Mouse (Mus musculus): Measurements from ENCODE around the gene Itgav. TPM values are rescaled to one million over a fixed set of nuclear protein-coding genes. Genes with fewer than 3 reads are reported as not detected.

The Itgav gene
- polyA plus RNA-seq, 1 experiment from 2014 or later: 66.8 TPM

DNA sequence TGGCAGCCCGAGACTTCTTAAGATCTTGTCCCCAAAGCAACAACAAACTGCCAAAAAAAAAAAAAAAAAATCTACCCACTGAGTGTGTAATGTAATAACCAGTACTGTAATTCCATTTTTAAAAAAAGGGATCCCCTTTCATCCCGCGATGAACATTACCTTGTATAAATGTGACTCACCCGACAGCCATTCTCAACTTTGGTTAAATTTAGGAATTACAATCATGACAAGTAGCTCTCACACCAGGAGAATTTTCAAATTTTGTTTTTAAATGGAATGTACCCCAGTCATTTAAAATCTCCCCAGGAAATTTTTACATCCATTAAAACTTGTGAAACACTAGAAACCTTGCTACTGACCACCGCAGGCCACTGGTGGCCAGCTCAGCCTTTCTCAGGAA is 10.3 kb upstream of the Itgav start:
- ATAC-seq (ENCODE audit: insufficient read depth): no peak

DNA sequence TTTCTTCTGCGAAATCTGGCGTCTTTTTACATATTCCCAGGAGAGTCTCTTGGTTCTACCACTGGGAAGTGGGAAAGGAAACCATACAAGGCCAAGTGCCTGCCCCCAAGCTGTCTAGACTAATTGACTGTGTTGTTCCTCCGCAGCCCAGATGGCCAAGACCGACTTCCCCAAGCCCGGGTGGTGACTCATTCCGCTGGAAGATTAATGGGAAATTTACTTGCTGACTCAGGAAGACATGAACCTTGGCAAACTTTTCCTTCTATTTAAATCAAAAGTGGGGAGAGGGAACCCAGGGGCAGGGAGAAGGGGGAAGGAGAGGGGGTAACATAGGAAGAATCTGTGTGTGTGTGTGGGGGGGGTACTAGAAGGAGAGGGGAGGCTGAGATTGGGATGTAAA is 9.4 kb upstream of the Itgav start:
- DNase-seq (peak; percentile 92), ATAC-seq (ENCODE audit: insufficient read depth) (peak; percentile 95)
- Histone ChIP-seq H3K36me3 (ENCODE audit: insufficient read depth) (no peaks in the 10 kb centered on the region), H3K9me3 (ENCODE audit: low read depth, low read length) (no peaks in the 10 kb centered on the region), H3K4me2 (0 out of 2 replicates have a peak overlapping the region, but pooled peaks have one; percentile 23), H3K27me3 (ENCODE audit: insufficient read depth, low read length) (no peaks in the 10 kb centered on the region), H3K9ac (no peak overlapping the region), H3K4me1 (ENCODE audit: insufficient read depth) (peaks cover 8% of the 10 kb centered on the region; the same call in 1 of the 2 replicates), H3K27ac (ENCODE audit: low read depth) (peak overlapping the region; percentile 43), H3K4me3 (ENCODE audit: low read depth, low read length) (no peak overlapping the region)
- WGBS: 19% methylated on average over 6 of the region's 6 CpGs
- TF ChIP-seq CTCF (IDR thresholded peaks at IDR 0.05; ENCODE audit: low read depth): no peak

More for the DNA sequence above, 10.3 kb upstream of the Itgav start:
- no peak for TF ChIP-seq CTCF (IDR thresholded peaks at IDR 0.05; ENCODE audit: low read depth)
- no peak overlapping the region for H3K4me3 ChIP-seq (ENCODE audit: low read depth, low read length)
- no peak for DNase-seq
- H3K9me3 ChIP-seq (ENCODE audit: low read depth, low read length): no peaks in the 10 kb centered on the region
- H3K4me2 ChIP-seq: no peak overlapping the region
- 83% methylated on average over 5 of the region's 5 CpGs for WGBS
- H3K9ac ChIP-seq: no peak overlapping the region
- peaks cover 8% of the 10 kb centered on the region; the same call in 1 of the 2 replicates for H3K4me1 ChIP-seq (ENCODE audit: insufficient read depth)
- H3K27ac ChIP-seq (ENCODE audit: low read depth): no peak overlapping the region; the same call in 1 of the 2 replicates
- H3K27me3 ChIP-seq (ENCODE audit: insufficient read depth, low read length): no peaks in the 10 kb centered on the region
- H3K36me3 ChIP-seq (ENCODE audit: insufficient read depth): no peaks in the 10 kb centered on the region

DNA sequence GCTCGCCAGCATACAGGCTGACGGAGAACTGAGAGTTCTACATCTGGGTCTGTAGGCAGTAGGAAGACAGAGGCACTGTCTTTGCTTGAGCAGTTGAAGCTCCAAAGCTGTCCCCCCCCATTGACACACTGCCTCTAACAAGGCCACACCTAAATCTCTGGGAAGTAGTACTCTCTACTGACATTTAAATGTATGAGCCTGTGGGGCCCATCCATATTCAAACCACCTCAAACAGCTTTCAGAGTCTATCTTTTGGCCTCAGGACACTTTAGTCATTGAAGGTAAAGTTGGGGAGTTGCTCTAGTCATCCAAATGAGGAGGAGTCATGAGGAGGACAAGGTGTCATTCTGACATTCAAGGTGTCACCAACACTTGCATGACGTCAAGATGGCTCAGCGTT is 5.9 kb upstream of the Itgav start:
- no peak for TF ChIP-seq CTCF (IDR thresholded peaks at IDR 0.05; ENCODE audit: low read depth)
- H3K4me2 ChIP-seq: no peak overlapping the region
- no peak overlapping the region for H3K9ac ChIP-seq
- no peak overlapping the region for H3K27ac ChIP-seq (ENCODE audit: low read depth)
- H3K36me3 ChIP-seq (ENCODE audit: insufficient read depth): no peaks in the 10 kb centered on the region
- H3K4me1 ChIP-seq (ENCODE audit: insufficient read depth): peaks cover 9% of the 10 kb centered on the region; the same call in 1 of the 2 replicates
- ATAC-seq (ENCODE audit: insufficient read depth) (no peak), DNase-seq (no peak)
- no peaks in the 10 kb centered on the region for H3K9me3 ChIP-seq (ENCODE audit: low read depth, low read length)
- no peak overlapping the region for H3K4me3 ChIP-seq (ENCODE audit: low read depth, low read length)
- no peaks in the 10 kb centered on the region for H3K27me3 ChIP-seq (ENCODE audit: insufficient read depth, low read length)
- 84% methylated on average over 4 of the region's 4 CpGs for WGBS

DNA sequence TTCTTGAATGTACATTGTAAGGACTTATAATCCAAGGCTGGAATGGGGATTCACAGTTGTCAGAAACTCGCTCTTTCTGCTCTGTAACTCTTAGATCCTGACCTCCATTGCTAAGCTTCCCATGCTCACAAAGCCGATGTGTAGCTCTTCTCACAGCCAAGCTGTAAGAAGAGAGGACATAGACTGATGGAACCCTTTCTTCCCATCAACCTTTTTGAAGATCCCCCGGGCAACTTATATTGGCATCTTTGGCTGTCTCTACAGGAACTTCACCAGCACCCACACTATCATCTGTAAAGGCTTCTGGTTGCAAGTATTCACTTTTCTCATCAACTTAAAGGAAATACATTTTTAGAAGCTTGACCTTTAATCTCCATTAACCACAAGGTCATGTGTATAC is 2.6 kb upstream of the Itgav start:
- no peak for ATAC-seq (ENCODE audit: insufficient read depth)
- no peaks in the 10 kb centered on the region for H3K9me3 ChIP-seq (ENCODE audit: low read depth, low read length)
- 93% methylated on average over 3 of the region's 3 CpGs for WGBS

DNA sequence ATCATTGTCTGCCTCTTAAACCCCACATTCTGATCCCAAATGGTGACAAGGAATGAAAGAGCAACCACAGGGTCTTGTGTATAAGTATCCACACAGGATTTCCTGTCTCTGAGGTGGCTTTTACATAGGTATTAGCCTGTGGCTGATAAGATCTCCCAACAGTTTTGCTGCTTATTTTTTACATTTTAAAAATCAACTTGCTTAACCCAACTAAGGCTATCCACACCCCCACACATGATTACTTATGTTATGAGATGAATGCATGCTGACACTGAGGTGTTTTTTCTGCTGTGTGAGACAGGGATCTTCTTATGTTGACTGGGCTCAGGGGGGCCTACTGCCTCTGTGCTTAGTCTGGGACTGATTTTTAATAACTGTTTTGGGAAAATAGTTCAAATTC is 1.3 kb upstream of the Itgav start:
- Histone ChIP-seq H3K9me3 (ENCODE audit: low read depth, low read length) (no peaks in the 10 kb centered on the region), H3K36me3 (ENCODE audit: insufficient read depth) (no peaks in the 10 kb centered on the region), H3K27ac (ENCODE audit: low read depth) (peak overlapping the region; percentile 98; the same call in 1 of the 2 replicates), H3K9ac (no peak overlapping the region; the same call in 1 of the 2 replicates), H3K4me1 (ENCODE audit: insufficient read depth) (peaks cover 11% of the 10 kb centered on the region; the same call in 1 of the 2 replicates), H3K27me3 (ENCODE audit: insufficient read depth, low read length) (no peaks in the 10 kb centered on the region), H3K4me2 (peak overlapping the region; percentile 74), H3K4me3 (ENCODE audit: low read depth, low read length) (no peak overlapping the region)
- ATAC-seq (ENCODE audit: insufficient read depth) (no peak), DNase-seq (no peak)
- no peak for TF ChIP-seq CTCF (IDR thresholded peaks at IDR 0.05; ENCODE audit: low read depth)

More for the DNA sequence above, 2.6 kb upstream of the Itgav start:
- DNase-seq: no peak
- no peak overlapping the region for H3K4me2 ChIP-seq
- H3K27ac ChIP-seq (ENCODE audit: low read depth): no peak overlapping the region
- no peak for TF ChIP-seq CTCF (IDR thresholded peaks at IDR 0.05; ENCODE audit: low read depth)
- H3K9ac ChIP-seq: no peak overlapping the region
- peaks cover 11% of the 10 kb centered on the region; the same call in 1 of the 2 replicates for H3K4me1 ChIP-seq (ENCODE audit: insufficient read depth)
- H3K36me3 ChIP-seq (ENCODE audit: insufficient read depth): no peaks in the 10 kb centered on the region
- H3K4me3 ChIP-seq (ENCODE audit: low read depth, low read length): no peak overlapping the region
- H3K27me3 ChIP-seq (ENCODE audit: insufficient read depth, low read length): no peaks in the 10 kb centered on the region

DNA sequence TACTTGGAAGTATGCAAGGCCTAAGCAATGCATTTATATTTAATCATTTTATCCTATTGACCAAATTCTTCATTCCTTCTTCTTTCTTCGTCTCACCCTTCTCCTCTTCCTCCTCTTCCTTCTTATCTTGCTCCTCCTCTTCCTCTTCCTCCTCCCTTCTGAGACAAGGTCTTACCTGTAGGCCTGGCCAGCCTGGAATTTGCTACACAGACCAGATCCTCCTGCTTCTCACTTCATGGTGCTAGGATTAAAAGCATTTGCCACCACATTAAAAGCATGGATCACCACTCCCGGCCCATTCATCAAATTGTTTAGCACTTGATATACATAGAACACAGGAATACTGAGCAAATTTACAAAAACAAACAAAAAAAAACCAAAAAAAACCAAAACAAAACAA is 851 bp upstream of the Itgav start:
- H3K4me1 ChIP-seq (ENCODE audit: insufficient read depth): peaks cover 11% of the 10 kb centered on the region; the same call in 1 of the 2 replicates
- peak overlapping the region; percentile 89 for H3K9ac ChIP-seq
- no peaks in the 10 kb centered on the region for H3K36me3 ChIP-seq (ENCODE audit: insufficient read depth)
- H3K9me3 ChIP-seq (ENCODE audit: low read depth, low read length): no peaks in the 10 kb centered on the region
- H3K27me3 ChIP-seq (ENCODE audit: insufficient read depth, low read length): no peaks in the 10 kb centered on the region
- DNase-seq (no peak), ATAC-seq (ENCODE audit: insufficient read depth) (no peak)
- WGBS: 34% methylated on average over 2 of the region's 2 CpGs
- peak overlapping the region; percentile 78 for H3K4me3 ChIP-seq (ENCODE audit: low read depth, low read length)
- TF ChIP-seq CTCF (IDR thresholded peaks at IDR 0.05; ENCODE audit: low read depth): no peak
- H3K27ac ChIP-seq (ENCODE audit: low read depth): peak overlapping the region; percentile 98
- peak overlapping the region; percentile 74 for H3K4me2 ChIP-seq

DNA sequence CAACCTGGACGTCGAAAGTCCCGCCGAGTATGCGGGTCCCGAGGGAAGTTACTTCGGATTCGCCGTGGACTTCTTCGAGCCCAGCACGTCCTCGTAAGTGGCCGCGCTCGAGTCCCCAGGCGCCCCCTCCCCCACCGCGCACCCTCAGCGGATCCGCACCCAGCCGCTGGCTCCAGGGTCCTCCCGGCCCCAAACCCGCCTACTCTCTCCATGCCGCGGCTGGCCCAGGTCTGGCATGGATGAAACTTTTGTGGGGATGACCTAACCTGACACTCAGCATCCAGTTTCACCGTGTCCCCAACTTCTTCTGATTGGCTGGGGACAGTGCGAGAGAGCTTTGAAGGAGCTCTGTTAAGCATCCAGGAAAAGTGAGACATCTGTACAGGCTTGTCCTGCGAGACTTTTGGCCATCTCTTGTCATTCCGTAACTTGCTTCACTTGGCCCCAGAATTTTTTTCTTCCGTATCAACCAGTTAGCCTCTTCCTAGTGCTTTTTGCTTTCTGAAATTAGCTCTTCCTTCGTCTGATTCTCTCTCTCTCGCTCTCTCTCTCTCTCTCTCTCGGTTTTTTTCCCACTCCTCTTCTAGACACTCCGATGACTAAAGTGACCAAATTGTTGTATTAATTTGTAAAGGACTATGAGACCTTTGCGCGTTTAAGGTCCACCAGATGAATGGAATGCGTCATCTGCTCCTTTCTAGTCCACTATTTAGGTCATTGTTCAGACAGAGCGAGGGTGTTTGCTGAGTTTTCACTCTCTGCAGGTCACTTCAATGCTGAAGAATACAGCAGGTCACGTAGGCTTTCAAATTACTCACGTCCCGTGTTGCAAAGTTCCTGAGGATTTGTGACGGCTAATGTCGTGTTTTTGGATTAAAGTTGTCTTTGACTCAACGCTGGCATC is 882 bp downstream of the Itgav start:
- peak overlapping the region; percentile 89 for H3K9ac ChIP-seq
- H3K9me3 ChIP-seq (ENCODE audit: low read depth, low read length): no peaks in the 10 kb centered on the region
- peak overlapping the region; percentile 78 for H3K4me3 ChIP-seq (ENCODE audit: low read depth, low read length)
- H3K27ac ChIP-seq (ENCODE audit: low read depth): peak overlapping the region; percentile 98
- peak; percentile 71 for DNase-seq
- H3K4me1 ChIP-seq (ENCODE audit: insufficient read depth): peaks cover 11% of the 10 kb centered on the region; the same call in 1 of the 2 replicates
- no peaks in the 10 kb centered on the region for H3K27me3 ChIP-seq (ENCODE audit: insufficient read depth, low read length)
- 2% methylated on average over 44 of the region's 44 CpGs for WGBS
- ATAC-seq (ENCODE audit: insufficient read depth): peak; percentile 73
- peak overlapping the region; percentile 74 for H3K4me2 ChIP-seq
- H3K36me3 ChIP-seq (ENCODE audit: insufficient read depth): no peaks in the 10 kb centered on the region
- TF ChIP-seq CTCF (IDR thresholded peaks at IDR 0.05; ENCODE audit: low read depth): no peak

All from lung, embryonic 14.5 days (tissue).